Mouse (Mus musculus): ENCODE data around the gene Slc38a10.

The Slc38a10 gene

GRCm38 (mm10) chr11:120151113-120151494 is at the start of gene Slc38a10:
Gene Slc38a10 (minus strand): TSS chr11:120151346.
- peak; percentile 97 for DNase-seq (ENCODE audit: extremely low read depth, low read depth)

GRCm38 (mm10) chr11:120200621-120201020 is 49.5 kb upstream of the Slc38a10 start:
- no peak for DNase-seq (ENCODE audit: extremely low read depth, low read depth)

GRCm38 (mm10) chr11:120199766-120200165 is 48.6 kb upstream of the Slc38a10 start:
- no peak for DNase-seq (ENCODE audit: extremely low read depth, low read depth)

- no peak for DNase-seq (ENCODE audit: extremely low read depth, low read depth)
Observed at GRCm38 (mm10) chr11:120198831-120199230, 47.7 kb upstream of the Slc38a10 start.

GRCm38 (mm10) chr11:120190526-120191412 is 39.6 kb upstream of the Slc38a10 start:
- DNase-seq (ENCODE audit: extremely low read depth, low read depth) = no peak

- no peak for DNase-seq (ENCODE audit: extremely low read depth, low read depth)
Observed at GRCm38 (mm10) chr11:120189459-120190312, 38.5 kb upstream of the Slc38a10 start.

GRCm38 (mm10) chr11:120188481-120189441 is 37.6 kb upstream of the Slc38a10 start:
- no peak for DNase-seq (ENCODE audit: extremely low read depth, low read depth)

GRCm38 (mm10) chr11:120188102-120188480 is 36.9 kb upstream of the Slc38a10 start:
- DNase-seq (ENCODE audit: extremely low read depth, low read depth) = no peak

- no peak for DNase-seq (ENCODE audit: extremely low read depth, low read depth)
Observed at GRCm38 (mm10) chr11:120187236-120188101, 36.3 kb upstream of the Slc38a10 start.

GRCm38 (mm10) chr11:120186821-120187235 is 35.7 kb upstream of the Slc38a10 start:
- no peak for DNase-seq (ENCODE audit: extremely low read depth, low read depth)

- DNase-seq (ENCODE audit: extremely low read depth, low read depth) = no peak
Observed at GRCm38 (mm10) chr11:120186145-120186740, 35.1 kb upstream of the Slc38a10 start.

GRCm38 (mm10) chr11:120185316-120186141 is 34.4 kb upstream of the Slc38a10 start:
- no peak for DNase-seq (ENCODE audit: extremely low read depth, low read depth)

- DNase-seq (ENCODE audit: extremely low read depth, low read depth) = no peak
Observed at GRCm38 (mm10) chr11:120184371-120185315, 33.5 kb upstream of the Slc38a10 start.

GRCm38 (mm10) chr11:120183708-120184107 is 32.6 kb upstream of the Slc38a10 start:
- DNase-seq (ENCODE audit: extremely low read depth, low read depth) = no peak

GRCm38 (mm10) chr11:120183180-120183579 is 32.0 kb upstream of the Slc38a10 start:
- no peak for DNase-seq (ENCODE audit: extremely low read depth, low read depth)

GRCm38 (mm10) chr11:120182396-120183030 is 31.4 kb upstream of the Slc38a10 start:
- DNase-seq (ENCODE audit: extremely low read depth, low read depth) = no peak

GRCm38 (mm10) chr11:120181379-120181778 is 30.2 kb upstream of the Slc38a10 start:
- DNase-seq (ENCODE audit: extremely low read depth, low read depth) = no peak

Measured in MEL-GATA-1-ER (cell line).